Mouse (Mus musculus) large intestine, adult 2 months (tissue): ENCODE data around the gene Il1b. TPM values are rescaled to one million over a fixed set of nuclear protein-coding genes. Genes with fewer than 3 reads are reported as not detected.

Source experiments
- DNase-seq: peaks from one replicate; pipeline ENCODE4 v3.0.0-alpha.2; 2012; ENCODE audit warnings: low read depth, low spot score
- WGBS: fragments of 180-500 bp; shearing (Covaris S2); methylation state at CpG from one replicate; pipeline ENCODE4 v1.1.7; 2018; 5-methylcytosine and 5-hydroxymethylcytosine counted together
- polyA plus RNA-seq: library from polyadenylated mRNA; depleted of rRNA; stranded (reverse); fragments of >200 nt; gene quantifications from 2 replicates; pipeline ENCODE4 v1.2.3, GENCODE M21; 2012; rRNA removed

Il1b gene
- polyA plus RNA-seq, 1 experiment = 3.1 TPM

DNA sequence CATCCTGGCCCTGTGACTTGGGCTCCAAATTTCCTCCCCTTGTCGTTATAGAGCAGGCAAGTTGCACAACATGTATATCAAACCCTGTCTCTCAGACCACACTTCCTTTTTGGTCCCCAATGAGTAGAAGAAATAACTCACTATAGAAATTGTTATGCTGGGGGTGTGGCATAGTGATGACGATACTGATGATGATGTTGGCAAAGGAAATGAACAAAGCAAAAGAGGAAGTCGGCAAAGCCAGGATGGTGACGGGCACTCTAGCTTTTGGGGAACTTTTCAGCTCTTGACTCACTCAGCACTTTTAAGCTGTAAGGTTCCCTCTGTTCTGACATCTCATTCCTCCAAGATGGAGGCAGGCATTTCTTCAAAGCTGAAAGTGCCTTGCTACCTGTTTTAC lies 2.4 kb upstream of the Il1b start:
- WGBS = 77% methylated on average over 4 of the region's 4 CpGs
- no peak for DNase-seq

DNA sequence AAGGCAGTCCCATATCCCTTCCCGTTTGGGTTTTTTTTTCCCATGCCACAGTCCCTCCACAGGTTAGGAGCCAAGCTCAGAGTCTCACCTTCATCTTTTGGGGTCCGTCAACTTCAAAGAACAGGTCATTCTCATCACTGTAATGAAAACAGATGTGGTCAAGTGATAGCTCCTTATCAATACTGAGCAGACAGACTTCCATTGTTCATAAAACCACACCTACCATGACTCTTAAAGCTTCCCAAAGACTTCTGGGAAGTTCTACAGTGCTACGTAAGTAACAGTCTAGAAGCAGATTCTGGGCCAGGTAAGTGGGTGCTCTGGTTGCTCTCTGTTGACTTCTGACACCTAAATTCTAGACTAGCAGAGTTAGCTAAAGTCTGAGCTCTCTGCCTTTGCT lies 1.3 kb downstream of the Il1b start:
- WGBS = 56% methylated on average over 3 of the region's 3 CpGs

DNA sequence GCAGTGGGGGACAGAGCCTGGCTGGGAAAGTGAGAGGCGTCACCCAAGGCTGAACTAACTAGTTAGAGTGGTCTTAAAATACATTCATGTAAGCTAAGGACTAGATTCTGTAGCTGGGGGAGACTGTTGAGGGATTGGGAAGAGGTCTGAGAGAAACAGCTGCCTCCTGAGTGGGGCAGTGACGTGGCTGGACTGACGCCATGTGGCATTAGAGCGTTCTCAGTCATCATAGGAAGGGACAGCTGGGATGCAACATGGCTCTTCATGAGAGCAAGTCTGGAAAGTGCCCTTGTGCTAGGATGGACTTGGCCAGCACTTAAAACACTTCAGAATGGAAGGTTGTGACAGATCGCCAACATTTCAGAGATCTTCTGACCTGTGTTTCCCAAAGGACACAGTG lies 2.1 kb downstream of the Il1b start:
- 87% methylated on average over 5 of the region's 5 CpGs for WGBS
- DNase-seq = no peak

More for the DNA sequence above, 1.3 kb downstream of the Il1b start:
- DNase-seq = no peak

DNA sequence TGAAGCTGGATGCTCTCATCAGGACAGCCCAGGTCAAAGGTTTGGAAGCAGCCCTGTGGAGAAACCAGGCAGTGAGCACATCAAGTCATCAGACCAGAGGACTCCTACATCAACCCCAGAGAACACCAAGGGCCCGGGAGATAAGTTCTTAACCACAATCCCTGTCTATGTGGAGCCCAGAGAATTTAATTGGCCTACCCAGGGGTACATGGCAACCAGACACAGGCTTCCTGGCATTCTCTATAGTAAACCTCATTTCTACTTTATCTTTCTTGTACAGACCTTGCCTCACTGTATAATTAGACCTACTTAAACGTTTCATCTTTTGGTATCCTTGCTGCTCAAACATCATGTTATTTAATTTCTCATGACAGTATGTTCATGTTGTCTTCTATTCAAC lies 2.8 kb downstream of the Il1b start:
- WGBS = 76% methylated on average over 2 of the region's 2 CpGs
- DNase-seq = no peak

DNA sequence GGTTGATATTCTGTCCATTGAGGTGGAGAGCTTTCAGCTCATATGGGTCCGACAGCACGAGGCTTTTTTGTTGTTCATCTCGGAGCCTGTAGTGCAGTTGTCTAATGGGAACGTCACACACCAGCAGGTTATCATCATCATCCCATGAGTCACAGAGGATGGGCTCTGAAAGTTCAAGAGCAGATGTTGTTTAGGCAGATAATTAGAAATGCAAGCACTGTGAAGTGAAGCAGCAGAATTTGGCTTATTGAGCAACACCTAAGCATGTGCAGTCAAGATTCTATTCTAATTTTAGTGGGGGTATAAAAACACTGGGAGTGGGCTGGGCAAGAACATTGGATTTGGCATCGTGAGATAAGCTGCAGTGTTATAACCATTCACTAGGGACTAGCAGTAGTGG lies 3.7 kb downstream of the Il1b start:
- no peak for DNase-seq
- 81% methylated on average over 5 of the region's 5 CpGs for WGBS

DNA sequence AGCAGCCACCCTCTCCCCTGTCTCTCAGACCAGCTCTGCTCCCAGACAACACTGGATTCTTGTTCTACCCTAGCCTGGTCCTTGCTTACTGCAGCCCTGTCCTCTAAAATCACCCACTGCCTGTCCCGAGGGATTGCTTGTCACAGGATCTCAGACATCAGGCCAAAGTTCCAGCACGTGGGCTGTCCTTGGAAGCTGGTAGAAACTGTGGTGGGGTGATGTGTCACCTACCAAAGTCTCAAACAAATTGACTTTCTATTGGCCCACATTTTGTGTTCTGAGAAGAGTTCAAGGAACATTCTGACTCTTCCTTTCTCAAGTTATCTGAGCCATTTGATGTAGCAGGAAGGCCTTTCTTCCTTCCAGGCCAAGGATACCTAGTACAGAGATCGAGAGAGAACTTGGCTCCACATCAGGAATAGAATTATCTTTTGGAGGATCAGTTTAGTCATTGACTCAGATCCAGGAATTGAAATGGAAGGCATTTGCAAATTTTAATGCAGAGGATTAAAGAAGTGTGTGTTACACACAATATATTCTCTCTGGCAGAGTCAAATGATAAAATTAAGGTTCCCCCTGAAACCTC lies 9.9 kb downstream of the Il1b start:
- no peak for DNase-seq
- 68% methylated on average over 3 of the region's 3 CpGs for WGBS

DNA sequence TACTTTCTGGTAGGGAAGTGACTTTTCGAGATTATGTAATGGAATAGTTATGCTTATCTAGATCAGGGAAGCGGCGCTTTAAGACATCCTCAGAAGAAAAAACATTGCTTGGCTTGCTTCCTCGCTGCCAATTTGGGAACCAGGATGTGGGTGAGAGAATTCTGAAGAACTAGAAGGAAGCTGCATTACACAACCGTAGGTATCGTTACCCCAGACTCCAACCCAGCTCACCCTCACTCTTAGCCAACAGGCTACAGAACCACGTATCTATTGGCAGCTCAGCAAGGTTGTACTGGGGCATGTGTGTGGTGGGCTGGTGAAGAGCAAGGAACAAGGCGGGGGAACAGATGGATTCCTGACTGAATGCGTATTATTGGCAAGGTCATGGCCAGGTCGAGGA lies 10.7 kb downstream of the Il1b start:
- DNase-seq = no peak

DNA sequence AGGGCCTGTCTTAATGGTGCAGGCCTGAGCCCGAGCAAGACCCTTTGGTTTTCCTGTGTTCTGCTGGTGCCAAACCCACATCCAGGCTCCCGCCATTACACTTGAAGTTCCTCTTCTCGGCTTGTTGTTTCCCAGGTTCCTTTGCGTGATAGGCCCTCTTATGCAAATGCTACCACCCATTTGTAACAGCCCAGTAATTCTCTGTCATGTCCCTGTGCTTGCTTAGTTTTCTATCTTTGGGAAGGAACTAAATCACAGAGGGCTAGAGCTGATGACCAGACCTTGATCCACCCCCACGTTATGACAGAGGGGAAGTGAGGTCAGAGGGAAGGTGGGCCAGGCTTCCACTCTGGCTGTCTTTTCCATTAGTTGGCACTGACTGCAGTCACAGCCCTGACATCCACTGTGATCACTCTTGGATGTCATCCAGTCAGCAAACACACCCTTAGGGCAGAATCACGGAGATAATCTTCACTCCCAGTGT lies 32.8 kb downstream of the Il1b start:
- 61% methylated on average over 6 of the region's 6 CpGs for WGBS
- DNase-seq = no peak

More for the DNA sequence above, 10.7 kb downstream of the Il1b start:
- WGBS = 79% methylated on average over 10 of the region's 10 CpGs

DNA sequence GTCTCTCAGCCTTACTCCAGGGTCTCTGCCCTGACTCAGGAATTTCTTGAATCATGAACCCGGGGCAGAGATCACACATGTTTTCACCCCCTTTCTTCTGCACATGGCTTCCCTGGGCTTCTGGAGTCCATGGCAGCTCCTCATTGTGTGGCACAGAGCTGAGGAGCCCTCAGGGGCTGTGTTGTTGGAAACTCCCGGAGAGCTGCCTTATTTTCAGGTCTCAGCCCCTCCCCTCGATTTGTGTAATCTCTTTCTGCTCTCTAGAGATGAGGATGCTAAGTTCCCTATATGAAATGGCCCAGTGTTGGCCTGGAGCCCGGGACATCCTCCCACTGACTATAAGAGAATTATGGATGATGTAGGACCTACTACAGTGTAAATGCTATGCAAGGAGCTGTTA lies 37.5 kb downstream of the Il1b start:
- WGBS = 62% methylated on average over 4 of the region's 4 CpGs
- no peak for DNase-seq

DNA sequence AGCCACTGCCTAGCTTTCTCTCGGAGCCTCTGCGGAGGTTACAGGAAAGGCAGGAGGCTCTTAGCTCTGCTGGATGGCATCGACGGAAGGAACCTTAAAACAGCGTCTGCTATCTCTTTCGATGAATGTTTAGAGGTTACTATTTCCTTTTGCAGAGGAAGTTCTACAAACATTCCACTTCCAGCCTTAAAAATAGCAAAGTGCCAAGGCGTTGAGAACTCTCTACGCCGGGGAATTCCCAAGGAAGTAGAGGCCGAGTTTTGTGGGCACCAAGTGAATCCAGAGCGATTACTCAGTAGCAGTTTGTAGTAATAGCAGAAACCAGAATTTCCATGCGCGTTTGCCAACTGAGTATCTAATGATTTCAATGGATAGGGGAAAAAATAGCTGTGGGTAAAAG lies 40.4 kb downstream of the Il1b start:
- 73% methylated on average over 13 of the region's 13 CpGs for WGBS
- DNase-seq = no peak

DNA sequence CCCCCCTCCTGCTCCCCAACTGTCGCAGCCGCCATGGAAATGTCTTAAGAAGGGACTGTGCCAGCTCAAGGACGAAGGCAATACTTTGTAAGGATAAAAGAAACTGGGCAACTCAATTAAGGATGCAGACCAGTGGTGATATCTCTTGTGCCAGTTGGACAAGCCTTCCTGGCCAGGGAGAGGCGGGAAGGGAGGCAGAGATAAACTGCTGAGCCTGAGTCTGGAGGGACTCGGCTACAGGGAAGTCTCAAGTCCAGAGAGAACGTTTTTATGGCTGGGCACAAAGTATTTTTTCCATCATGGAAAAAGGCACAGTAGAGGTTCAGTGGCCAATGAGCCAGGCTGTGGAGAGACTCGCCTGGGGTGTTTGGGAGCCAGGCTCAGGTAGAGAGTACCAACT lies 40.9 kb downstream of the Il1b start:
- DNase-seq = no peak

DNA sequence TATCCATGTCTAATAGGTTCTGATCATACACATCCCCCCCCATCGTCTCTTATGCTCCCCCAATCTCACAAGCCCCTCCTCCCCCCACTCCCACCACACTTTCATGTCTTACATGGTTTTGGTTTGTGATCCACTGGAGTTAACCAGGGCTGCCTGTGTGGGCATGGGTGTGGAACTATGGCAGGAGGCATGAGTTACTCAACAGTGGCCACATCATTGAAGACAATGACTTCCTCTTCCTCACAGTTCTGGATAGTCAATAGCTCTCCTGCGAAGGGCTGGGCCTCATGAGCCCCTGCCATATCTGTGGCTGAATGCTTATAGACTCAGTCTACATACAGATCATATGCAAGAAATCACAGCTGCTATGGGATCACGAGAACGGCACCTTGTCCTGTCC lies 42.7 kb downstream of the Il1b start:
- 84% methylated on average over 4 of the region's 4 CpGs for WGBS
- no peak for DNase-seq

More for the DNA sequence above, 40.9 kb downstream of the Il1b start:
- 50% methylated on average over 7 of the region's 7 CpGs for WGBS

DNA sequence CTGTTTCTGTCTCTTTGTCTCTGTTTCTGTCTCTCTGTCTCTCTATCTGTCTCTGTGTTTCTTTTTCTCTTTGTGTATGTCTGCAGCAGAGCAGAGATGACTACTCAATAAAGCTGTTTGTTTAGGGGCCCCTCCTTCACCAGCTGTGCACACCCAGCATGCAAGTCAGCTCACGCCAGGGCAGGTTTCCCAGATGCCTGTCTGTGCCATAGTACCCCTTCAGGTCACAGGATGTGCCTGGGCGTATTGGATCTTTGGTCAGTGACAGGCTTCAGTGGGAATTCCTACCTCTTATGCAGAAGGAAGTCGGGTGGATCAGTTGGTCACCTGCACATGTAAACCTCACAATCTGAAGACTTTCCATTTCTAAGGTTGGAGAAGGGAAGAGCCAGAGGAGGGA lies 46.7 kb downstream of the Il1b start:
- WGBS = 43% methylated on average over 3 of the region's 3 CpGs
- no peak for DNase-seq

DNA sequence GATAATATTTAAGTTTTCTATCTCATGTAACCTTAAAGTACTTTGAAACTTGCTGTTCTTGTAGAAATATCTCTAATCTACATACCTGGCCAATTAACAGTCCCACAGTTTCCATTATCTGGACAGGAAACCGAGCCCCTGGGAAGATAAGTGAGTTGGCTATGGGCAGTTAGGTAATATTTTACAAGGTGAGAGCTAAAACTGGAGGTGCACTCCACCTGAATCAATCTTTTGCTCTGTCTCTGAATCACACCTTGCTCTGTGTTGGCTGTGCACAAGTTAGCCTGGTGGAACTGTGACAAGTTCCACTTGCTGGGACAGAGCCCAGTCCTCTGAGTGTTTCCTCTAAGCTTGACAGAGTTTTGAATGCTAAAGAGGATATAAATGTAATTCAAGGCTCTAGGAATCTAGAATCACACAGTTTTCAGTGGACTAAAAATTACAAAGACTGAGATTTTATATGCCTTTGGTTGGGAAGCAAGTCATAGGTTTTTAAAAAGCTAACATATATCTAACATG lies 48.8 kb downstream of the Il1b start:
- WGBS = 30% methylated on average over 1 of the region's 1 CpGs
- DNase-seq = no peak

DNA sequence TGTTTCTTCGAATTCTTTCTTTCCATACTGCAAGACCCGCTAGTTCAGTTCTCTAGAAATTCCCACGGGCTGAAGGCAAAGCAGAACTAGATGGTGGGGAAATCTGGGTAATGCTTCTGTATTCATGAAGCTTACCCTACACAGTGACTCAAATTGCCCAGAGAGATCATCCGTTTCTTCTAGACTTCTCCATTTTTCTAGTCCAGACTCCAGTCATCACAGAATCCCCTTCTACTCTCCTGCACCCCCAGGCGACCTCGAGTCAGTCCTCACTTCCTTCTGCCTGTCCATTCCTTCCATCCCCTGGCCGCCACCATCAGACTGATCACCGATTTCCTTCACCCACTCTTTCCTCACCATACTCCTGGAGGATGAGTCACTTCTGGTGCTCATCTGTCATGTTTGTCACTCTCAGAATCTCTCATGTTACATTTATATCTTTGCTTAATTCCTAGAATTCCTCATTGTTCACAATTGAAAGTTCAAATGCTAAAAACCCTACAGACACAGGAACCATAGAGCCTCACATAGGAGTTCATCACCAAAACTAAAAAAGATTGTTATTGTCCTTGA lies 50.8 kb downstream of the Il1b start:
- WGBS = 75% methylated on average over 8 of the region's 8 CpGs
- DNase-seq = no peak

DNA sequence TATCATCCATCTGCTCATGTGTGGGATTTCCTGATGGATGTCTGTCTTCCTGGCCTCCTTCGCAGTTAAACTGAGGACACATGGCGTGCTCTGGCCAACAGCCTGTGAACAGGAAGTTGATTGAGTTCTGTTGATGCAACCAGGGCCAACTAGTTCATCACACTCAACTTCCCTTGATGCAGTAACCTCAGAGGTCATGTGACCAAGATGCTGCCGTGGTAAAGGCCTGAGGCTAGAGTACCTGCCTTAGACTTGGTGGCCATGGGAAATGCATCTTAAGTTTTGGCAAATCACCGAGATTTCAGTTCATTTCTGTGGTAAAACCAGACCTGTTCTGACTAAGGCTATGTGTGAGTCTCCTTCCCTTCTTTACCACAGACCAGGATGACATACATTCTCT lies 55.1 kb downstream of the Il1b start:
- 71% methylated on average over 4 of the region's 4 CpGs for WGBS
- no peak for DNase-seq

DNA sequence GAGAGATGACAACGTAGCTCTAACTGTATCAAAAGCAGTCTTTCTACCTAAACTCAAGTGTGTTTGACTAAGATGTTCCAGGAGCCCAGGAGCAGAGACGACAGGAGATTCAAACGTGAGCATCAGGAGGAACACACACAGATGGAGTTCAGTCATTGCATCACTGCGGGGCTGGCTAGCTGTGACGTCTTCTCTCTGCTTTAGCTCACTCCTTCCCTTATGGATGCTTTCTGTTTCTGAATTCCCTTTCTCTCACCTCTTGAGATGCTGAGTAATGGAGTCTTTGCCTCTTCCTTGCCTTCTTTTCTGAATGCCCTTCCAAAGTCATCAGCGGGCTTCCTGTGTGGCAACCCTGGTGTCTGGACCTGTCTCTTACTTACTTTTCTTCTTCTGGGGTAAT lies 56.1 kb downstream of the Il1b start:
- no peak for DNase-seq
- 79% methylated on average over 6 of the region's 6 CpGs for WGBS

Other genes starting within 250 kb of the Il1b start
- gene Chchd5, start 241.4 kb downstream of the Il1b start, polyA plus RNA-seq = 21.6 and 21.7 TPM in 2 replicates
- 10.1 and 10.2 TPM in 2 replicates for gene Slc20a1, start 172.4 kb downstream of the Il1b start, polyA plus RNA-seq
- 2.2 and 3.8 TPM in 2 replicates for gene Ckap2l, start 73.9 kb downstream of the Il1b start, polyA plus RNA-seq
- 0.12 and 0.48 TPM in 2 replicates for gene Il1a, start 61.2 kb downstream of the Il1b start, polyA plus RNA-seq
- not detected in 2 replicates for gene F830045P16Rik, start 165.5 kb upstream of the Il1b start, polyA plus RNA-seq
- gene Sirpa, start 221.7 kb upstream of the Il1b start, polyA plus RNA-seq = 16.6 and 20.4 TPM in 2 replicates